Mouse (Mus musculus) WW6 (cell line): Measurements from ENCODE around the gene Vapa.
"Not testable (repeated sequence)": the region's sequence is repeated elsewhere in the genome, so short reads cannot be mapped to it uniquely, and the experiment has no call there.

Source experiments
- DNase-seq: peaks from one replicate; pipeline ENCODE4 v3.0.0-alpha.2; 2013; ENCODE audit warnings: low read depth, low spot score

Vapa gene

GRCm38 (mm10) chr17:65564189-65564588, 49.2 kb downstream of the Vapa start:
- no peak for DNase-seq

- no peak for DNase-seq
These were observed 50.0 kb downstream of the Vapa start for GRCm38 (mm10) chr17:65563345-65563744.

- no peak for DNase-seq
These were observed 50.6 kb downstream of the Vapa start for GRCm38 (mm10) chr17:65562761-65563160.

GRCm38 (mm10) chr17:65561361-65562015, 51.9 kb downstream of the Vapa start:
- DNase-seq: no peak

GRCm38 (mm10) chr17:65559273-65559672, 54.1 kb downstream of the Vapa start:
- DNase-seq: peak; percentile 31

GRCm38 (mm10) chr17:65558788-65559187, 54.6 kb downstream of the Vapa start:
- no peak for DNase-seq

- DNase-seq: peak; percentile 64
These were observed 55.1 kb downstream of the Vapa start for GRCm38 (mm10) chr17:65558217-65558616.

GRCm38 (mm10) chr17:65557212-65557611, 56.1 kb downstream of the Vapa start:
- DNase-seq: no peak

GRCm38 (mm10) chr17:65556798-65557197, 56.6 kb downstream of the Vapa start:
- DNase-seq: no peak

GRCm38 (mm10) chr17:65552426-65552997, 60.8 kb downstream of the Vapa start:
- DNase-seq: no peak

GRCm38 (mm10) chr17:65550357-65550756, 63.0 kb downstream of the Vapa start:
- DNase-seq: no peak

- DNase-seq: no peak
These were observed 64.5 kb downstream of the Vapa start for GRCm38 (mm10) chr17:65548698-65549365.

GRCm38 (mm10) chr17:65546221-65546620, 67.1 kb downstream of the Vapa start:
- not testable (repeated sequence) for DNase-seq

GRCm38 (mm10) chr17:65540441-65541272, 72.7 kb downstream of the Vapa start, which contains the start of gene Tmem232:
Gene Tmem232 (minus strand): TSS chr17:65540782.
- no peak for DNase-seq

- no peak for DNase-seq
These were observed 77.2 kb downstream of the Vapa start for GRCm38 (mm10) chr17:65536156-65536555.

GRCm38 (mm10) chr17:65532381-65532780, 81.0 kb downstream of the Vapa start:
- not testable (repeated sequence) for DNase-seq
